Mouse (Mus musculus): ENCODE measurements around the gene Alkbh6. TPM values are rescaled to one million over a fixed set of nuclear protein-coding genes. Genes with fewer than 3 reads are reported as not detected.

Gene Alkbh6
- polyA plus RNA-seq, 1 experiment: 23.3 TPM

GRCm38 (mm10) chr7:30279536-30279935, 29.0 kb upstream of the Alkbh6 start:
- H3K4me3 ChIP-seq (replicated peaks; ENCODE audit: control insufficient read depth, low read depth, low read length): peak overlapping the region; percentile 82
- TF ChIP-seq CTCF (IDR thresholded peaks at IDR 0.05; ENCODE audit: control insufficient read depth, insufficient read depth, low read length) (no peak), POLR2A (IDR thresholded peaks at IDR 0.05; ENCODE audit: borderline replicate concordance, control insufficient read depth, low read depth, low read length) (no peak)
- no peaks in the 10 kb centered on the region; the same call in 1 of the 2 replicates for H3K4me1 ChIP-seq (ENCODE audit: control insufficient read depth, insufficient read depth, low read length)
- peak overlapping the region; percentile 90; the same call in 1 of the 2 replicates for H3K27ac ChIP-seq (ENCODE audit: control insufficient read depth, insufficient read depth, low read depth, low read length, poor library complexity)
- WGBS: under 1% methylated on average over 6 of the region's 6 CpGs

- H3K27ac ChIP-seq (ENCODE audit: control insufficient read depth, insufficient read depth, low read depth, low read length, poor library complexity): peak within 1 kb of the TSS; percentile 90
- H3K4me3 ChIP-seq (replicated peaks; ENCODE audit: control insufficient read depth, low read depth, low read length): peak within 1 kb of the TSS; percentile 82
- H3K4me1 ChIP-seq (ENCODE audit: control insufficient read depth, insufficient read depth, low read length): no peaks in the 10 kb centered on the region; the same call in 1 of the 2 replicates
- under 1% methylated on average over 49 of the region's 49 CpGs for WGBS
- TF ChIP-seq POLR2A (IDR thresholded peaks at IDR 0.05; ENCODE audit: borderline replicate concordance, control insufficient read depth, low read depth, low read length) (peak; percentile 60; the same call in 1 of the 2 replicates), CTCF (IDR thresholded peaks at IDR 0.05; ENCODE audit: control insufficient read depth, insufficient read depth, low read length) (no peak)
Measured at GRCm38 (mm10) chr7:30279951-30280669, 28.4 kb upstream of the Alkbh6 start, which contains the start of the genes Thap8 and Wdr62. Gene Thap8 (plus strand): TSS chr7:30280094. Gene Wdr62 (minus strand): TSS chr7:30280419.

GRCm38 (mm10) chr7:30280670-30281138, 27.8 kb upstream of the Alkbh6 start:
- Histone ChIP-seq H3K4me3 (replicated peaks; ENCODE audit: control insufficient read depth, low read depth, low read length) (peak overlapping the region; percentile 82), H3K27ac (ENCODE audit: control insufficient read depth, insufficient read depth, low read depth, low read length, poor library complexity) (peak overlapping the region; percentile 90), H3K4me1 (ENCODE audit: control insufficient read depth, insufficient read depth, low read length) (no peaks in the 10 kb centered on the region; the same call in 1 of the 2 replicates)
- TF ChIP-seq CTCF (IDR thresholded peaks at IDR 0.05; ENCODE audit: control insufficient read depth, insufficient read depth, low read length) (peak; percentile 14; the same call in 1 of the 2 replicates), POLR2A (IDR thresholded peaks at IDR 0.05; ENCODE audit: borderline replicate concordance, control insufficient read depth, low read depth, low read length) (0 out of 2 replicates have a peak, but pooled peaks have one; percentile 34)
- WGBS: under 1% methylated on average over 20 of the region's 20 CpGs

- H3K4me3 ChIP-seq (replicated peaks; ENCODE audit: control insufficient read depth, low read depth, low read length): no peak overlapping the region
- H3K4me1 ChIP-seq (ENCODE audit: control insufficient read depth, insufficient read depth, low read length): no peaks in the 10 kb centered on the region; the same call in 1 of the 2 replicates
- TF ChIP-seq CTCF (IDR thresholded peaks at IDR 0.05; ENCODE audit: control insufficient read depth, insufficient read depth, low read length) (no peak), POLR2A (IDR thresholded peaks at IDR 0.05; ENCODE audit: borderline replicate concordance, control insufficient read depth, low read depth, low read length) (no peak)
- no peak overlapping the region for H3K27ac ChIP-seq (ENCODE audit: control insufficient read depth, insufficient read depth, low read depth, low read length, poor library complexity)
- WGBS: 81% methylated on average over 4 of the region's 4 CpGs
Measured at GRCm38 (mm10) chr7:30281522-30281921, 27.0 kb upstream of the Alkbh6 start.

DNA sequence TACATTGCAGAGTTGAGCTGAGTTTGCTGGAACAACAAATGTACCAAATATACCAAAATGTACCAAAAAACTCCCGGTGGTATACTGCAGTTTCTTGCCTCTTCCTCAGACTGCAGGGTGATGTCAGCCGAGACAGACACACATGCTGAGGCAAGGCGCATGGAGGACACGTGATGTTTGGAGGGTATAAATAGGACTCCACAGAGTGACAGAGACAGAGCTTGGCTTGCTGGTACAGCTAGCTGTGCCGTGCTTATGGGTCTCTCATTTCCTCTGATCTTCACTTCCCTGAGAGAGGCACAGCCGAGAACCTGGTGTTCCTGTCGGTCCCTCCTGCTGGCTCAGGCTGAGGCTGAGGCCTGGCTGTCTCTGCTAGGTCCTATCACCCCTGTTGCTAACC, 25.8 kb upstream of the Alkbh6 start:
- Histone ChIP-seq H3K27ac (ENCODE audit: control insufficient read depth, insufficient read depth, low read depth, low read length, poor library complexity) (no peak overlapping the region), H3K4me1 (ENCODE audit: control insufficient read depth, insufficient read depth, low read length) (no peaks in the 10 kb centered on the region; the same call in 1 of the 2 replicates), H3K4me3 (replicated peaks; ENCODE audit: control insufficient read depth, low read depth, low read length) (no peak overlapping the region)
- TF ChIP-seq POLR2A (IDR thresholded peaks at IDR 0.05; ENCODE audit: borderline replicate concordance, control insufficient read depth, low read depth, low read length) (no peak), CTCF (IDR thresholded peaks at IDR 0.05; ENCODE audit: control insufficient read depth, insufficient read depth, low read length) (no peak)
- WGBS: 78% methylated on average over 7 of the region's 7 CpGs

DNA sequence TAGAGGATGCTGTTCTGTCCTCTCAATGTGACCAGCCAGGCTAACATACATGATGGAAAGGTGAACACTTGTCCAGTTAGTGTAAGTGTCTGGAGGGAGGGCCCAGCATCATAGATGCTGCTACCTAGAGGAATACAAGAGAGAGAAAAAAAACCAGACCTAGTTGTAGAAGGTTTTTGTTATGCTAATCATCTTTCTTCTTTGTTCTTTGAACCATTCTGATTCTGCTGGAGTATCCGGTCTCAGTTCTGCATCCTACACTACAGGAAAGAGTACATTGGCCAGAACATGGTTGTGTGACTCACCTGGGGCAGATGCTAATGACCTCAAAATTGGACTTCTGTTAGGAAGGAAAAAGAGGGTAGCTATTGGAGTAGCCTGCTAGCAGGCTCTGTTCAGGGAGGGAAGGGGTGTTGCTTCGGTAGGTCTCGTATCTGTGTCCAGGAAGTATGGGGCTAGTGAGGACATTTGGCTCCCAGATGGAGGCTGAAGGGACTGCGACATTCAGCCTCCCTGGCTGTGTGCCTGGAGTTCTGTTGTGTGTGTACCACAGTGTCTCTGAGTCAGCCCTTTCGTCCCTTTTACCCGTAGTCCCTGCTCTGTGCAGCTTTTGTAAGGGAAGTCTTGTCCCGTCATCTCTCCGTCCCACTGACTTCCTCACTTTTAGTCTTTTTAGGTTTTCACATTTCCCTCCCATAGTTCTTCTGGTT, 21.7 kb upstream of the Alkbh6 start:
- no peak overlapping the region for H3K4me3 ChIP-seq (replicated peaks; ENCODE audit: control insufficient read depth, low read depth, low read length)
- no peaks in the 10 kb centered on the region for H3K4me1 ChIP-seq (ENCODE audit: control insufficient read depth, insufficient read depth, low read length)
- 44% methylated on average over 8 of the region's 8 CpGs for WGBS
- no peak for TF ChIP-seq POLR2A (IDR thresholded peaks at IDR 0.05; ENCODE audit: borderline replicate concordance, control insufficient read depth, low read depth, low read length)
- TF ChIP-seq CTCF (IDR thresholded peaks at IDR 0.05; ENCODE audit: control insufficient read depth, insufficient read depth, low read length): no peak
- H3K27ac ChIP-seq (ENCODE audit: control insufficient read depth, insufficient read depth, low read depth, low read length, poor library complexity): no peak overlapping the region

DNA sequence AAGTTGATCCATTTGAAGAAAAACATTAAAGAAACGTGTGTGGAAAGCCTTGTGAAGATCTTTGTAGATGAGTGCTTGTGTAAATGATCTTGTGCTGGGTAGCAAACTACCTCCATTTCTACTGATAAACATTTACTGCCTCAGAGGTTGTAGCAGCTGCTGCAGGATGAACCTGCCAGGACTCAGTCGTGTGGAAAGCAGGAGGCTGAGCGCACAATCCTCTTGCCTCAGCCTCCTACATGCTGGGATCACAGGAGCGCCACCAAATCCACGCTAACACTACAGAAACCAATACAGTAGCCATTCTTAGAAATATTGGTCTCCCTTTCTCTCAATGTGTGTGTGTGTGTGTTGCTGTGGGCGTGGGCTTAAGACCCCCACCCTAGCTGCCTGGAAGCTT, 20.5 kb upstream of the Alkbh6 start:
- TF ChIP-seq POLR2A (IDR thresholded peaks at IDR 0.05; ENCODE audit: borderline replicate concordance, control insufficient read depth, low read depth, low read length): no peak
- no peak for TF ChIP-seq CTCF (IDR thresholded peaks at IDR 0.05; ENCODE audit: control insufficient read depth, insufficient read depth, low read length)
- no peak overlapping the region for H3K27ac ChIP-seq (ENCODE audit: control insufficient read depth, insufficient read depth, low read depth, low read length, poor library complexity)
- H3K4me3 ChIP-seq (replicated peaks; ENCODE audit: control insufficient read depth, low read depth, low read length): no peak overlapping the region
- no peaks in the 10 kb centered on the region for H3K4me1 ChIP-seq (ENCODE audit: control insufficient read depth, insufficient read depth, low read length)
- WGBS: 69% methylated on average over 6 of the region's 6 CpGs
